ENCODE assay signal across 1 mouse cellular context in genomic region chr8:71601939-71602665, GRCm38 (mm10).
A peak's percentile ranks its signal among the peaks of the same experiment; 100 is the strongest.
TF ChIP-seq lines count a peak whose summit lies in the region.

No protein-coding gene starts in this region.

TF ChIP-seq in CH12.LX, 34 proteins besides CTCF, POLR2A, EP300 and RAD21 (continued from another document):
- TF ChIP-seq SMC3 (IDR thresholded peaks at IDR 0.05; ENCODE audit: low read depth, low read length) (no peak), POLR2AphosphoS2 (IDR thresholded peaks at IDR 0.05; ENCODE audit: low read depth, low read length) (peak; percentile 10; the same call in 1 of the 2 replicates)
